Mouse (Mus musculus) forebrain, embryonic 10.5 days (tissue): ENCODE data around the gene Shh. TPM values are rescaled to one million over a fixed set of nuclear protein-coding genes. Genes with fewer than 3 reads are reported as not detected.
A peak's percentile ranks its signal among the peaks of the same experiment; 100 is the strongest.

Experiments used
- DNase-seq: peaks from one replicate; pipeline ENCODE4 v3.0.0-alpha.2; 2017; ENCODE audit warnings: low spot score; ENCODE audit errors: extremely low spot score
- H3K27ac ChIP-seq: fragments of 300-500 bp; sonication (generic); 2 replicates; pipeline ENCODE4 v1.5.1; 2016; ENCODE audit warnings: mild to moderate bottlenecking
- H3K27me3 ChIP-seq: fragments of 300-500 bp; sonication (generic); 2 replicates; pipeline ENCODE4 v1.6.1; 2016; ENCODE audit warnings: mild to moderate bottlenecking; ENCODE audit not compliant: poor library complexity, severe bottlenecking
- H3K36me3 ChIP-seq: fragments of 300-500 bp; sonication (generic); replicated peaks from 2 replicates; pipeline ENCODE4 v1.6.1; 2016; ENCODE audit warnings: mild to moderate bottlenecking, moderate library complexity
- H3K4me1 ChIP-seq: fragments of 300-500 bp; sonication (generic); 2 replicates; pipeline ENCODE4 v1.6.1; 2016
- H3K4me3 ChIP-seq: fragments of 300-500 bp; sonication (generic); 2 replicates; pipeline ENCODE4 v1.5.1; 2016; ENCODE audit warnings: mild to moderate bottlenecking, moderate library complexity
- H3K9me3 ChIP-seq: fragments of 300-500 bp; sonication (generic); 2 replicates; pipeline ENCODE4 v1.6.1; 2016; ENCODE audit warnings: mild to moderate bottlenecking, moderate library complexity
- WGBS: fragments of 180-500 bp; shearing (Covaris S2); methylation state at CpG from one replicate; pipeline ENCODE4 v1.1.7; 2016; 5-methylcytosine and 5-hydroxymethylcytosine counted together
- polyA plus RNA-seq: library from polyadenylated mRNA; unstranded; fragments of >200 nt; fragmentation: Nextera tagmentation; extraction: Ambion mirVana; gene quantifications from 2 replicates; pipeline ENCODE4 v1.2.1, GENCODE M21; 2016

Gene Shh
- polyA plus RNA-seq, 1 experiment from 2014 or later: 2.3 TPM

DNA sequence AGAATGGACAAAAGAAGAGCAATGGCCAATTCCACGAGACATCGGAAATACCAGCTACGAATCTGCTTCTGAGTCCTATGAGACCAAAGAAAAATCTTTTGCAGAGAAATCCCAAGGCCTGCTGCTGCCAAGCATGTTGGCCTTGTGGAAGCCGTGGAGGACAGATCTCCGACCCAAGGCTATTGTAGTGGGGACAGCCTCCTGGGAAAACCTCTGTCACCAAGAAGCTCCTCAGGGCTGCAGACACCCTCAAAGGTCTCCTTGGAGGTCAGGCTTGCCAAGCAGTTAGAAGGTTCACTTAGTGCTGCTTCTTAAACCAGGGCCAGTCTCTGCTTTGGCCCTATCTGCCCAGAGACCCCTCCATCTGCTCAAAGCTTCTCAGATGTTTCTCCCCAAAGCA is 11.3 kb downstream of the Shh start:
- Histone ChIP-seq H3K4me1 (peaks cover 31% of the 10 kb centered on the region), H3K9me3 (no peaks in the 10 kb centered on the region), H3K27me3 (peaks cover 84% of the 10 kb centered on the region), H3K36me3 (no peaks in the 10 kb centered on the region), H3K27ac (no peak overlapping the region), H3K4me3 (no peak overlapping the region)
- 83% methylated on average over 5 of the region's 5 CpGs for WGBS
- DNase-seq: no peak

DNA sequence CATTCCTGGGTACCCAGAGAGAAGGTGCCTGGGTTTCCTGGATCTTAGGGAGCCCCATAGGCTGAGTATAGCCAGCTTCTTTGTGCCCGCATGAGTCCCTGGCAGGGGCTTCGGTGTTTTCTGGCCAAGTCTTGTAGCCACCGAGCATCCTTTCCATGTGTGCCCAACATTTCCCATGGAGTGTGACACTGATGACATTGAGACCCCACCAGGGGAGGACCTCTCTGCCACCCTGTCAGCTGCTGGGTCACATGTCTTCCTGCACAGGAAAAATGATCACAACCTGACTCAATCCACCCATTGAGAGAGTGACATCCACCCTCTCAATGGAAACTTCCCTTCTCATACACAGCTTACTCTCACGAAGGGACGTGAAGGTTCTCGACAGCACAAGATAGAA is 12.5 kb downstream of the Shh start:
- peaks cover 20% of the 10 kb centered on the region for H3K4me1 ChIP-seq
- no peak for DNase-seq
- H3K9me3 ChIP-seq: no peaks in the 10 kb centered on the region
- H3K27ac ChIP-seq: no peak overlapping the region
- no peaks in the 10 kb centered on the region for H3K36me3 ChIP-seq
- 90% methylated on average over 6 of the region's 6 CpGs for WGBS
- no peak overlapping the region for H3K4me3 ChIP-seq
- peaks cover 78% of the 10 kb centered on the region for H3K27me3 ChIP-seq

DNA sequence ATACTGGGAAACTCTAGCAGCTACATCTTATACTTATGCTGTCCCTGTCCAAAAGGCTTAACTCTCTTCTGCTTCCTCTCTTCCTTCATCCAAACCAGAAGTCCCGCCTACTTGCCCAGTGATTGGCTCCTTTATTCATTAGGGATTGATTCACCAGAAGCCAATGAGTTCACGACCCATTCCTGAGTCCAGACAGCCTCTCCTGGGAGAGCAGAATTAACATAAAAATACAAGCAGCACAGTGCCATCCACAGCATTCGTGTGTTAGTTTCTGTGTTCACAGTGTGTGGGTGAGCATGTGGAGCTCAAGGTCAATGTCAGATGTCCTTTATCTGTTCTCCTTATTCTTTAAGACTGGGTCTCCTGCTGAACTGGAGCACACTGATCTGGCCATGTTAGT is 13.5 kb downstream of the Shh start:
- no peaks in the 10 kb centered on the region for H3K9me3 ChIP-seq
- H3K27ac ChIP-seq: no peak overlapping the region
- WGBS: 26% methylated on average over 3 of the region's 3 CpGs
- peaks cover 9% of the 10 kb centered on the region for H3K4me1 ChIP-seq
- H3K36me3 ChIP-seq: no peaks in the 10 kb centered on the region
- peaks cover 67% of the 10 kb centered on the region for H3K27me3 ChIP-seq
- DNase-seq: no peak
- no peak overlapping the region for H3K4me3 ChIP-seq

DNA sequence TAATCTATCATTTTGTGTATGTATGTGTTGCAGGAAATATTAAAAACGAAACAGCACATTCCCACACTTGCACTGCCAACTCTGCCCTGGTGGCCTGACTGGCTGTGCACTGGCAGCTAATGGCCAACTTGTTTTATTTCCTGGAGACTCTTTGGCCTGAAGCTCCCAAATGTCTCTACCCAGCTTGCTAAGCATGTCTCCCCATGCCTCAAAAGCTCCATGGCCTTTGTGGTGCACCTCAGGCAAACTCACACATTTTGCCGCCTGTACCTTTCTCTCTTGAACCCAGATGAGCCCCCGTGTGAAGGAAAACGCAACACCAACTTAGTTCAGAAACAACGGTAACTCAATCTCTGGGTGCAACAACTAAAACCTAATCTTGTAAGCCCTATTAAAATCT is 14.0 kb downstream of the Shh start:
- Histone ChIP-seq H3K9me3 (no peaks in the 10 kb centered on the region), H3K27me3 (peaks cover 63% of the 10 kb centered on the region), H3K27ac (no peak overlapping the region), H3K4me1 (peaks cover 5% of the 10 kb centered on the region), H3K36me3 (no peaks in the 10 kb centered on the region), H3K4me3 (no peak overlapping the region)
- WGBS: 84% methylated on average over 5 of the region's 5 CpGs
- DNase-seq: no peak

DNA sequence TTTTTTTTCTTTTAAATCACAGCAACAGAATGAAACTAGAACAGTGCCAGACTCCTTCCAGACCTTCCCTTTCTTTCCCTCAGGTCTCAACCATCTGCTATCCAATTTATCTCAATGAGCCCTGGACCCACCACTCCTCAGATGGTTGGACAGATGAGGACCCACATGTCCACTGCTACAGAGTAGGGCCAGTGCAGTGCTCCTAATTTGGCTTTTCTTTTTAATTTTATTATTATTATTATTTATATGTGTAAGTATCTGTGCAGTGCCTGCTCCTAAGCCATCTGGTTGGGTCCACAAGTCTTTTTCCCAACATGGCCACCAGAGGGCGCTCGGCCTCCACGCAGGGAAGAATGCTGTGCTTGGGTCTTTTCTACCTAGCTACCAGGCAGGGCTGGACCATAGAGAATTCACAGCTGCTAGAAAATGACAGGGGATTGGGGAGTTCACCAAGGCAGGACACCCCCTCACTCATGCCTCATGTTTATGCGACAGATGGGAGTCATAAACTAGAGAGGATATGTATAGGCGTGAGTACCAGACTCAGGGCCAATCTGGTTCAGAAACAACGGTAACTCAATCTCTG is 15.9 kb downstream of the Shh start:
- no peak overlapping the region for H3K4me3 ChIP-seq
- peaks cover 44% of the 10 kb centered on the region for H3K27me3 ChIP-seq
- peak; percentile 83 for DNase-seq
- 33% methylated on average over 6 of the region's 6 CpGs for WGBS
- H3K27ac ChIP-seq: no peak overlapping the region
- H3K9me3 ChIP-seq: no peaks in the 10 kb centered on the region
- no peaks in the 10 kb centered on the region for H3K4me1 ChIP-seq
- H3K36me3 ChIP-seq: no peaks in the 10 kb centered on the region

DNA sequence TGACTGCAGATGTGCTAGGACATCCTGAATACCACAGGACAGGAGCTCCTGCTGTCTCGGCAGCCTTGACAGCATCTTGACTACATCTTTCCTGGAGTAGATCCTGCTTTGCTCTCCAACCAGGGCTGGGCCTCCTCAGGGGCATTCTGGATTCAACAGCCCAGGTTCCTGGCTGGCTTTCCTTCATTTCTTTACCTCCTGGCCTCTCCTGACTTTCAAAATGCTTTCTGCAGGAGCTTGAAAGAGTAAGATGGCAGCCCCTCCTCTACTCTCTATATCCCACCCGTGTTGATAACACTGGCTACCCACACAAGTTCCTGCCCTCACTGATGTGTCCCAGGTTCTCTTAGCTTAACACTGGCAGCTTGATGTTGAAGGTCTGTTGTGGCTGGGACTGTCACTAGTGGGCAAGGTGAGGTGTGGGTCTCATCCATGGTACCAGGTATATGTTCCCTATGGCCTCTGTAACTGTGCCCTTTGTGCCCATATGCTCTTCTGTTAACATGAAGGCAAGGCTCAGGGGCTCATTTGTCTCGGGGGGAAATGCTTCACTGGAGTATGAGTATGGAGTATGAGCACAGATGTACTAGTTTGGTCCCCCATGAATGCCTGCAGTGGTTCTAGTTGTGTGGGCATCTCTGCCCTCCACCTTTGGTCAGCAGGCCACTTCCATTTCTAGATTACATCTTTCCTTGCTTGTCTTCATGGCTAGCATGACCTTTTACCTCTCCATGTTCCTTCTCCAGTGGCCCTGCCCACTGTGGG is 16.7 kb downstream of the Shh start:
- Histone ChIP-seq H3K27me3 (peaks cover 35% of the 10 kb centered on the region), H3K4me3 (no peak overlapping the region), H3K36me3 (no peaks in the 10 kb centered on the region), H3K4me1 (no peaks in the 10 kb centered on the region), H3K27ac (no peak overlapping the region), H3K9me3 (no peaks in the 10 kb centered on the region)
- no peak for DNase-seq
- 67% methylated on average over 3 of the region's 3 CpGs for WGBS

DNA sequence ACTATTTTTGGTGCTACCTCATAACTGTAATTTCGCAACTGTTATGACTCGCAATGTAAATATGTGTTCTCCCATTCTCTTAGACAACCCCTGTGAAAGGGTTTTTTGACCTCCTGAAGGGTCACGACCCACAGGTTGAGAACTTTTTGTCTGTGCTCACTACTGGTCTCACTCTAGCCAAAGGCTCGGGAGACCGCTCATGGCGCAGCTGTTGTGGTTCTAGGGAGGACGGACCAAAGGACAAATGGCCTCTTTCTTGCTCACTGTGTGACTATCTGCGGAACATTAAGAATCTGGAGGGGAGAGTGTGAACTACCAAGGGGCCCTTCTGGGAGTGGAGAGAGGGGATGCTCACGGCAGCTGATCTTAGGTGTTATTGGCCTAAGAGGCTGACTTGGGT is 41.1 kb downstream of the Shh start:
- 91% methylated on average over 9 of the region's 9 CpGs for WGBS
- no peaks in the 10 kb centered on the region for H3K4me1 ChIP-seq
- no peaks in the 10 kb centered on the region for H3K36me3 ChIP-seq
- no peak for DNase-seq
- H3K9me3 ChIP-seq: no peaks in the 10 kb centered on the region
- no peak overlapping the region for H3K27ac ChIP-seq
- H3K27me3 ChIP-seq: no peaks in the 10 kb centered on the region
- no peak overlapping the region for H3K4me3 ChIP-seq

DNA sequence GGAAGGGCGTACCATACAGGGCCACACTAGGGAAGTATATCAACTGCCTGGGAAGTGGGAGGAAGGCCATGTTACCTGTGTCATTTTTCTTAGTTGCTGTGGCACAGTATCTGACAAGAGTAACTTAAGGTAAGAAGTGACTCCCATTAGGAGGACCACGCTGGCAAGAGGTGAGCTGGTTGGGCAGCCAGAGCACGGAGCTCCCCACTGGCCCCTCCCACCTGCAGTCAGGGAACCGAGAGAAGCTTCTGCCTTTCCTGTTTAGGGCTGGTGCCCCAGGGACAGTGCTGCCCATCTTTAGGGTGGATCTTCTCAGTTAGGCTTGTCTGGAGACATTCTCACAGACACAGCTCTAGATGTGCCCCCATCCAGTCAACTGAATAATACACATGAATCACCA is 43.3 kb downstream of the Shh start:
- WGBS: 65% methylated on average over 4 of the region's 4 CpGs
- Histone ChIP-seq H3K27me3 (no peaks in the 10 kb centered on the region), H3K9me3 (no peaks in the 10 kb centered on the region), H3K36me3 (peaks cover 18% of the 10 kb centered on the region), H3K27ac (no peak overlapping the region), H3K4me1 (no peaks in the 10 kb centered on the region), H3K4me3 (no peak overlapping the region)
- DNase-seq: no peak

DNA sequence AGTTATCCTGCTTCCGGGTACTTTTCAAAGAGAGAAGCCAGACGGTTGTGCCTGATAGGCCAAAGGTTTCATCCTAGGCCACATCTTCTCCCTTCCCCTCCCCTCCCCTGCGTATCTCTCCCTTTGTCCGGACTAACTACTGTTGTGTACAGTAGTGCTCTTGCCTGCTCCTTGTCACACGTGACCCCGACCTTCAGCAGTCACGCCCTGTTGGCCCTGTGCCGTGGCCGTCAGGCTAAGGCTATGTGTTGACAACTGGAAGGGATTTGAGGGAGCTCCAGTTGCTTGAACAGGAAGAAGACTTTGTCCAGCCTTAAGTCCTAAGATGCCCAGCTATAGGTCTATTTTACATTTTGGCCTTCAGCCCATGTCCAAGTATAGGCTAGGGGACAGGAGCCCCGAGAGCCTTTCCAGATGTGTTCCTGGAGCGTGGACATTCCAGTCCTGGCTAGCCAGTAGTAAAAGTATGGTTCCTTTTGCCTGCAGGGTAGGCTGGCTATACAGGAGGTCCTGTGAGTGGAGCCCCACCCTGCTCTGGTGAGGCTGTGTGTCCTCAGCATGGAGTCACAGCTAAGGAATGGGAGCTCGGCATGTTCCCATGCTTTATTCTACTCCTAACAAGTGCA is 47.3 kb downstream of the Shh start:
- no peak for DNase-seq
- no peak overlapping the region for H3K4me3 ChIP-seq
- H3K36me3 ChIP-seq: peaks cover 59% of the 10 kb centered on the region
- WGBS: 90% methylated on average over 12 of the region's 12 CpGs
- no peaks in the 10 kb centered on the region for H3K9me3 ChIP-seq
- H3K4me1 ChIP-seq: no peaks in the 10 kb centered on the region
- H3K27me3 ChIP-seq: no peaks in the 10 kb centered on the region
- H3K27ac ChIP-seq: no peak overlapping the region

DNA sequence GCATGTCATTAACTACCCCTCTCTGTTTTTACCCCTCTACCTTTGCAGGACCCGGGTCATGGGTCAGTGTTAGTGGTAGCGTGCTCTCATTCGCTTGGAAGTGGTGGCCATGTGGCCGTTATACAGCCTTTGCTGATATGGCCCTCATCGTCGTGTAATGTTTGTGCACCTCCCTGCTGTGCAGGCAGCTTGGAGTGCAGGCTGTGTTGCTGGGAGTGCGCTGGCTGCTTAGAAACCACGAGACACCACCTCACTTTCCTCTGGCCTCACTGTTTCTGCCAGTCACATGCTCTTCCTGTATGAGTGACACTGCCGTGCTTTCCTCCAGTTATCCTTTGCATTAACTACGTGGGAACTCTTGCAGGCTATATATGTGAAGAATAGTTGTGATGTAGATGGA is 48.3 kb downstream of the Shh start:
- H3K4me3 ChIP-seq: no peak overlapping the region
- H3K27me3 ChIP-seq: no peaks in the 10 kb centered on the region
- WGBS: 89% methylated on average over 10 of the region's 10 CpGs
- H3K9me3 ChIP-seq: no peaks in the 10 kb centered on the region
- no peak overlapping the region for H3K27ac ChIP-seq
- no peaks in the 10 kb centered on the region for H3K4me1 ChIP-seq
- peaks cover 69% of the 10 kb centered on the region for H3K36me3 ChIP-seq
- no peak for DNase-seq

DNA sequence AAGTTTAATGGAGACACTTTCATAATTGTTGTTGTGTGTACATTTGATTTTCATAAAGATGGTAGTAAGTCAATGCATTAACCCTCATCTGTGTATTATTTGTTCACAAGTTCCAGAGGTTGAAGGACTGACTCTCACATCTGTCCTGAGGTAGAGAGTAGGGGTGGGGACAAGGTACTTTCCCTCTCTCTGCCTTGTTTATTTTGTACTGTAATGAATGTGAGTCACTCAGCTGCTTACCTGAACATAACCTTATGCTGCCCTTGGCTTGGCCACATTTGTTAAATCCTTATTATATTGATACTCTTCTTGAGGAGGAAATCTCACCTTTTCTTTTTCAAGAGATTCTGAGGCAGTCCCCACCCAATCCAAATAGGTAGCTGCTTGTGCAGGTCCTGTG is 51.0 kb downstream of the Shh start:
- Histone ChIP-seq H3K4me1 (no peaks in the 10 kb centered on the region), H3K27me3 (no peaks in the 10 kb centered on the region), H3K36me3 (peaks cover 96% of the 10 kb centered on the region), H3K9me3 (no peaks in the 10 kb centered on the region), H3K27ac (no peak overlapping the region), H3K4me3 (no peak overlapping the region)
- DNase-seq: no peak

DNA sequence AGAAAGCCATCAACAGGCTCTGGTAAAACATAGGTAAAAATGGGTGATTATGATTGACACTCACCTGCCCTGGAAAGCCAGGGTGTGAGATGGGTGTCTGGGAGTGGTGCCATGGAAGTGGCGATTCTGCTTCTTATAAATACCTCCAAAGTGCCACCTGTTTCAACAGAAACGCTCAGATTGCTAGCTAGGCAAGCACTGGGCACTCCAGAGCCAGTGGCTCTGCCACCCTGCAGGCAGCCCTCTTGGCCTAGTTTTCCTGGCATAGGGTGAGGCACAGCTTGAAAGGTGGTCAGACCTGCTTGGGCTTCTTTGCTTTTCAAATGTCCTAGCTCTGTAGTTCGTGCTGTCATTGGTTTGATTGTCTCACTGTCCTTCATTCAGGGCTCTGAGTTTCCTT is 53.0 kb downstream of the Shh start:
- 85% methylated on average over 3 of the region's 3 CpGs for WGBS
- H3K4me3 ChIP-seq: no peak overlapping the region
- H3K27me3 ChIP-seq: no peaks in the 10 kb centered on the region
- peaks cover 100% of the 10 kb centered on the region for H3K36me3 ChIP-seq
- no peaks in the 10 kb centered on the region for H3K9me3 ChIP-seq
- H3K4me1 ChIP-seq: no peaks in the 10 kb centered on the region
- H3K27ac ChIP-seq: no peak overlapping the region
- no peak for DNase-seq

DNA sequence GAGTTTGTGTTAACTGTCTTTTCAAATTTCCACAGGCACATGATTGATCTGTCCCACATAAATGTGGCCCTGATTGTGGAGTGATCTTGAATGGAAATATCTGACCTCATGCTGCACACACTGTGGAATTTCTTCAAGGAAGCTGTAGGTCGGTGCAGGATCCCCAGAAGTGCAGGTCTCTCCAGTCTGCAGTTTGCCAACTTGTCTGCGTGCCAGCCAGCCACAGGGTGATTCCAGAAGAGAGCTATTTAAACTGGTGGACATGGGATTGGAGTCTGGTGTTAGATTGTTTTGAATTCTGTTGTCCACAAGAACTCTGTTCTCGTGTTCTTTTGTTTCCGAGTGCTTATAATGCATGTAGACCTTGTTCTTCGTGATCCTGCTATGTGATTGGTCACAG is 53.5 kb downstream of the Shh start:
- Histone ChIP-seq H3K9me3 (no peaks in the 10 kb centered on the region), H3K27ac (no peak overlapping the region), H3K27me3 (no peaks in the 10 kb centered on the region), H3K4me3 (no peak overlapping the region), H3K4me1 (no peaks in the 10 kb centered on the region), H3K36me3 (peaks cover 100% of the 10 kb centered on the region)
- WGBS: 97% methylated on average over 5 of the region's 5 CpGs
- no peak for DNase-seq
